Mouse (Mus musculus): ENCODE measurements at regions not wholly inside any gene's neighbourhood (a gene's known extent, or its start where the extent isn't known, plus 50 kb on each side); places are given as distances from the start of the nearest gene placed in this dataset.
A peak's percentile ranks its signal among the peaks of the same experiment; 100 is the strongest.

- no peak for TF ChIP-seq CTCF (IDR thresholded peaks at IDR 0.05)
- no peak overlapping the region for H3K9ac ChIP-seq (replicated peaks; ENCODE audit: low read length, poor library complexity, severe bottlenecking)
- H3K27me3 ChIP-seq (ENCODE audit: insufficient read depth, low read length), result no peaks in the 10 kb centered on the region
- no peak overlapping the region for H3K4me3 ChIP-seq (ENCODE audit: low read depth, low read length)
- H3K4me2 ChIP-seq (ENCODE audit: low read depth, low read length, poor library complexity, severe bottlenecking), result no peak overlapping the region
- ATAC-seq (ENCODE audit: low FRiP score), result no peak
- H3K9me3 ChIP-seq (ENCODE audit: low read length), result no peaks in the 10 kb centered on the region
- H3K4me1 ChIP-seq (ENCODE audit: insufficient read depth, low read length), result no peaks in the 10 kb centered on the region
- H3K36me3 ChIP-seq (ENCODE audit: insufficient read depth, low read length), result no peaks in the 10 kb centered on the region
- 81% methylated on average over 6 of the region's 6 CpGs for WGBS
- no peak overlapping the region for H3K27ac ChIP-seq (ENCODE audit: low read depth, low read length)
- no peak for DNase-seq (ENCODE audit: low spot score)
These were observed 54.9 kb downstream of the Tas2r134 start for GRCm38 (mm10) chr2:51682177-51682576.

- Histone ChIP-seq H3K4me2 (ENCODE audit: low read depth, low read length, poor library complexity, severe bottlenecking) (no peak overlapping the region), H3K36me3 (ENCODE audit: insufficient read depth, low read length) (no peaks in the 10 kb centered on the region), H3K9me3 (ENCODE audit: low read length) (no peaks in the 10 kb centered on the region), H3K4me3 (ENCODE audit: low read depth, low read length) (no peak overlapping the region), H3K27me3 (ENCODE audit: insufficient read depth, low read length) (no peaks in the 10 kb centered on the region), H3K4me1 (ENCODE audit: insufficient read depth, low read length) (no peaks in the 10 kb centered on the region), H3K27ac (ENCODE audit: low read depth, low read length) (no peak overlapping the region), H3K9ac (replicated peaks; ENCODE audit: low read length, poor library complexity, severe bottlenecking) (no peak overlapping the region)
- no peak for TF ChIP-seq CTCF (IDR thresholded peaks at IDR 0.05)
- WGBS, result 73% methylated on average over 4 of the region's 4 CpGs
- ATAC-seq (ENCODE audit: low FRiP score) (no peak), DNase-seq (ENCODE audit: low spot score) (no peak)
These were observed 55.4 kb downstream of the Tas2r134 start for GRCm38 (mm10) chr2:51682745-51683144.

GRCm38 (mm10) chr2:51705110-51705509 lies 77.8 kb downstream of the Tas2r134 start:
- Histone ChIP-seq H3K4me3 (ENCODE audit: low read depth, low read length) (no peak overlapping the region), H3K9me3 (ENCODE audit: low read length) (no peaks in the 10 kb centered on the region), H3K27me3 (ENCODE audit: insufficient read depth, low read length) (no peaks in the 10 kb centered on the region), H3K9ac (replicated peaks; ENCODE audit: low read length, poor library complexity, severe bottlenecking) (no peak overlapping the region), H3K4me2 (ENCODE audit: low read depth, low read length, poor library complexity, severe bottlenecking) (no peak overlapping the region), H3K4me1 (ENCODE audit: insufficient read depth, low read length) (no peaks in the 10 kb centered on the region), H3K36me3 (ENCODE audit: insufficient read depth, low read length) (no peaks in the 10 kb centered on the region), H3K27ac (ENCODE audit: low read depth, low read length) (no peak overlapping the region)
- WGBS, result 58% methylated on average over 5 of the region's 5 CpGs
- ATAC-seq (ENCODE audit: low FRiP score), result no peak
- peak; percentile 9 for DNase-seq (ENCODE audit: low spot score)
- no peak for TF ChIP-seq CTCF (IDR thresholded peaks at IDR 0.05)

DNA sequence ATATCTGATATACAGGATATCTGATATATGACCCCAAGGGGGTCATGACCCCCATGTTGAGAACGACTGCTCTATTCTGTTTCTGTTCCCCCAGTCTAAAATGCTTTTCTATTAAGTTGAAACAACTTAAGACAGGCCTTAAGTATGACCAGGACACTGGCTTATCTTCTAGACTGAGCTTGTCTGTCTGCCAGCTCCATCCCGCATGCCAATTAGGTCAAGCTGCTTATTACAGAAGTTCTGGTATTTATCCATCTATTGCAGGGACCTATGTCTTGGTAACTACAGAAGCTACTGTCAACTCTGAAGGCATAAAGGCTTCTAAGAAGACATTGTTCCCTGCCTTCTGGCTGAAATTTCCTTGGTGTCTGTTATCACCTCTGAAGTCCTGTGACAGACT lies 81.4 kb downstream of the Tas2r134 start:
- Histone ChIP-seq H3K4me1 (ENCODE audit: insufficient read depth, low read length) (no peaks in the 10 kb centered on the region), H3K4me2 (ENCODE audit: low read depth, low read length, poor library complexity, severe bottlenecking) (no peak overlapping the region), H3K27me3 (ENCODE audit: insufficient read depth, low read length) (no peaks in the 10 kb centered on the region), H3K27ac (ENCODE audit: low read depth, low read length) (no peak overlapping the region), H3K4me3 (ENCODE audit: low read depth, low read length) (no peak overlapping the region), H3K9me3 (ENCODE audit: low read length) (no peaks in the 10 kb centered on the region), H3K36me3 (ENCODE audit: insufficient read depth, low read length) (no peaks in the 10 kb centered on the region), H3K9ac (replicated peaks; ENCODE audit: low read length, poor library complexity, severe bottlenecking) (no peak overlapping the region)
- no peak for DNase-seq (ENCODE audit: low spot score)
- 85% methylated on average over 2 of the region's 2 CpGs for WGBS
- no peak for ATAC-seq (ENCODE audit: low FRiP score)
- TF ChIP-seq CTCF (IDR thresholded peaks at IDR 0.05), result no peak

GRCm38 (mm10) chr2:51712611-51713010 lies 85.3 kb downstream of the Tas2r134 start:
- TF ChIP-seq CTCF (IDR thresholded peaks at IDR 0.05), result no peak

GRCm38 (mm10) chr2:51730805-51731204 lies 103.5 kb downstream of the Tas2r134 start:
- TF ChIP-seq CTCF (IDR thresholded peaks at IDR 0.05), result no peak
- Histone ChIP-seq H3K36me3 (ENCODE audit: insufficient read depth, low read length) (no peaks in the 10 kb centered on the region), H3K4me2 (ENCODE audit: low read depth, low read length, poor library complexity, severe bottlenecking) (no peak overlapping the region), H3K9me3 (ENCODE audit: low read length) (no peaks in the 10 kb centered on the region), H3K27ac (ENCODE audit: low read depth, low read length) (no peak overlapping the region), H3K9ac (replicated peaks; ENCODE audit: low read length, poor library complexity, severe bottlenecking) (no peak overlapping the region), H3K4me1 (ENCODE audit: insufficient read depth, low read length) (no peaks in the 10 kb centered on the region), H3K27me3 (ENCODE audit: insufficient read depth, low read length) (no peaks in the 10 kb centered on the region), H3K4me3 (ENCODE audit: low read depth, low read length) (no peak overlapping the region)
- ATAC-seq (ENCODE audit: low FRiP score), result no peak
- 49% methylated on average over 3 of the region's 3 CpGs for WGBS
- DNase-seq (ENCODE audit: low spot score), result no peak

More at GRCm38 (mm10) chr2:51712611-51713010, 85.3 kb downstream of the Tas2r134 start:
- Histone ChIP-seq H3K9me3 (ENCODE audit: low read length) (no peaks in the 10 kb centered on the region), H3K27ac (ENCODE audit: low read depth, low read length) (no peak overlapping the region), H3K4me2 (ENCODE audit: low read depth, low read length, poor library complexity, severe bottlenecking) (no peak overlapping the region), H3K27me3 (ENCODE audit: insufficient read depth, low read length) (no peaks in the 10 kb centered on the region), H3K4me3 (ENCODE audit: low read depth, low read length) (no peak overlapping the region), H3K9ac (replicated peaks; ENCODE audit: low read length, poor library complexity, severe bottlenecking) (no peak overlapping the region), H3K4me1 (ENCODE audit: insufficient read depth, low read length) (no peaks in the 10 kb centered on the region), H3K36me3 (ENCODE audit: insufficient read depth, low read length) (no peaks in the 10 kb centered on the region)
- WGBS, result 94% methylated on average over 7 of the region's 7 CpGs
- no peak for DNase-seq (ENCODE audit: low spot score)
- no peak for ATAC-seq (ENCODE audit: low FRiP score)

All from midbrain, postnatal 0 days (tissue).